ENCODE assay signal across 22 mouse cellular contexts in genomic region chr6:115626121-115626520, GRCm38 (mm10). TPM values are rescaled to one million over a fixed set of nuclear protein-coding genes. Genes with fewer than 3 reads are reported as not detected.
"Had no signal": no experiment of that assay in that cellular context is flagged by ENCODE, and none has a peak within 500 bp of the region (broad histone marks: within the 10 kb centered on the region; RNA-seq: fewer than 3 reads in every experiment).

No protein-coding gene starts in this region.

- H3K4me2 ChIP-seq: lung, embryonic 14.5 days; midbrain, embryonic 12.5 days; midbrain, embryonic 15.5 days; neural tube, embryonic 13.5 days; neural tube, embryonic 15.5 days; stomach, embryonic 15.5 days had no signal

- H3K9ac ChIP-seq: lung, embryonic 14.5 days; midbrain, embryonic 12.5 days; midbrain, embryonic 15.5 days; neural tube, embryonic 13.5 days; neural tube, embryonic 15.5 days; stomach, embryonic 15.5 days had no signal

- H3K4me3 ChIP-seq: midbrain, embryonic 10.5 days; midbrain, embryonic 12.5 days; midbrain, embryonic 15.5 days; neural tube, embryonic 13.5 days; neural tube, embryonic 15.5 days; stomach, embryonic 15.5 days had no signal

- H3K27ac ChIP-seq: midbrain, embryonic 10.5 days; midbrain, embryonic 12.5 days; midbrain, embryonic 15.5 days; neural tube, embryonic 13.5 days; neural tube, embryonic 15.5 days; stomach, embryonic 15.5 days; stomach, postnatal 0 days had no signal

- H3K27me3 ChIP-seq: midbrain, embryonic 12.5 days; midbrain, embryonic 15.5 days; neural tube, embryonic 13.5 days; neural tube, embryonic 15.5 days; stomach, embryonic 15.5 days had no signal

- ATAC-seq: midbrain, embryonic 15.5 days had no signal

- DNase-seq: lung, adult 18-20 months; lung, embryonic 14.5 days; lung, postnatal 10 days; lung, postnatal 4 days; retina, postnatal 1 day; right cerebral cortex, adult 18-20 months; right cerebral cortex, postnatal 25 days; right cerebral cortex, postnatal 4 days; thymus, adult 2 months; thymus, postnatal 25 days; thymus, postnatal 4 days had no signal

- H3K4me1 ChIP-seq: midbrain, embryonic 10.5 days; midbrain, embryonic 12.5 days; midbrain, embryonic 15.5 days; neural tube, embryonic 13.5 days; neural tube, embryonic 15.5 days; stomach, embryonic 15.5 days had no signal

- H3K9me3 ChIP-seq: midbrain, embryonic 10.5 days; midbrain, embryonic 12.5 days; midbrain, embryonic 15.5 days; neural tube, embryonic 13.5 days; neural tube, embryonic 15.5 days; stomach, embryonic 15.5 days had no signal

RNA-seq across cellular contexts. Expression of gene Mkrn2os, which starts 33.7 kb away (rescaled TPM):
- total RNA-seq: megakaryocyte, adult 5-6 weeks; megakaryocyte-erythroid progenitor cell, adult 5-6 weeks; midbrain, postnatal 0 days; monocyte, adult 5-6 weeks had no signal
